Mouse (Mus musculus): ENCODE measurements around the gene AI182371.

Gene AI182371

GRCm38 (mm10) chr2:35067117-35067516 lies 34.2 kb downstream of the AI182371 start:
- DNase-seq: no peak

- DNase-seq: no peak
Measured at GRCm38 (mm10) chr2:35066525-35067082, 34.7 kb downstream of the AI182371 start.

- DNase-seq: no peak
Measured at GRCm38 (mm10) chr2:35063333-35064030, 37.9 kb downstream of the AI182371 start.

DNA sequence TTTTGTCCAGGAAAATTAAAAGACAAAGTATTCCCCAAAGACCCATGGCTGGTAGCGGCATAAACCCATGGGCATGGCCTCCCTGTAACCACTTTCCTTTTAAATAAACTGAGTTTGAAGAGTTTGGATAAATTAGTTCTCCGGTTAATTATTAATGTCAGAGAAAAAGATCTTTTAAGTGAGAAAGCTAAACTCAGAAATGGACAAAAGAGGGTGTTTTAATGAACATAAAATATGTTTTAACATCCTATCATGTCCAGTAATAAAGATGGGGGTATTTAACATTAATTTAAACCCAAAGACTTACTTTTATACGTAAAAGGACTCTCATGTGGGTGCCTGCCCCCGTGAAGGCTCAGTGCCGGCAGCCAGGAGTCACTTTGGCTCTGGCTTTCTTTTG lies 40.0 kb downstream of the AI182371 start, which contains the start of gene Hc:
Gene Hc, minus strand, starts transcription at position 101 of the 400 bp plus-strand sequence.
- no peak for DNase-seq

- no peak for DNase-seq
Measured at GRCm38 (mm10) chr2:35060897-35061296, 40.4 kb downstream of the AI182371 start.

DNA sequence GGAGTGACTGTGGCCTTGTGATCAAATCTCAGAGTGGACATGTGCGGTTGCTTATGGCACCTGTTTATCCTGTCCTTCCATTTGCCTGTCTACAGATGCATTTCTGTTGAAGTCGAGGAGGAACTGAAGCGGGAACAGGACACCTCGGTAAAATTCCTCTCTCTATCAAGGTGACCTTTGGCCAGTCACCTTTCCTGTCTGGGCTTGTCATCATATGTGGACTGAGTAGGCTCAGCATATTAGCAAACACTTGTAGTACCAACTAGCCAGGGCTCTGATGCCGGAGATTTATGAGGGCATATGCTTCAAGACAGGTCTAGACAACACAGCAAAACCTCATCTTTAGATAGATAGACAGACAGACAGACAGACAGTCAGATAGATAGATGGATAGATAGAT lies 41.1 kb downstream of the AI182371 start:
- DNase-seq: no peak

GRCm38 (mm10) chr2:35058325-35058724 lies 43.0 kb downstream of the AI182371 start:
- DNase-seq: no peak

- DNase-seq: no peak
Measured at GRCm38 (mm10) chr2:35057243-35057642, 44.1 kb downstream of the AI182371 start.

- no peak for DNase-seq
Measured at GRCm38 (mm10) chr2:35048851-35049250, 52.5 kb downstream of the AI182371 start.

- DNase-seq: no peak
Measured at GRCm38 (mm10) chr2:35044956-35045355, 56.4 kb downstream of the AI182371 start.

- no peak for DNase-seq
Measured at GRCm38 (mm10) chr2:35038580-35039375, 62.6 kb downstream of the AI182371 start.

Data from cerebellum, adult 18-20 months (tissue).